Mouse (Mus musculus) megakaryocyte, embryonic 14.5 days (primary cell): ENCODE data around the gene Dpp4. TPM values are rescaled to one million over a fixed set of nuclear protein-coding genes. Genes with fewer than 3 reads are reported as not detected.

Source experiments
- H3K27me3 ChIP-seq: replicated peaks from 2 replicates; pipeline ENCODE3; 2012; ENCODE audit warnings: inconsistent platforms
- H3K36me3 ChIP-seq: replicated peaks from 2 replicates; pipeline ENCODE3; 2012; ENCODE audit warnings: low read length, inconsistent platforms, mixed read lengths
- H3K4me1 ChIP-seq: 2 replicates; pipeline ENCODE4 v1.6.1; 2012; ENCODE audit warnings: inconsistent platforms
- H3K4me3 ChIP-seq: replicated peaks from 2 replicates; pipeline ENCODE3; 2012; ENCODE audit warnings: moderate library complexity, mild to moderate bottlenecking, inconsistent platforms
- H3K9me3 ChIP-seq: 2 replicates; pipeline ENCODE4 v1.6.1; 2012; ENCODE audit warnings: inconsistent platforms
- FLI1 ChIP-seq: IDR thresholded peaks from 2 replicates; pipeline ENCODE4 v1.6.1; 2012; ENCODE audit warnings: low read length, inconsistent platforms, mixed read lengths
- GATA1 ChIP-seq: IDR thresholded peaks from 3 replicates; pipeline ENCODE4 v1.6.1; 2012; ENCODE audit warnings: mixed read lengths, low read length, inconsistent platforms, borderline replicate concordance
- polyA plus RNA-seq: library from polyadenylated mRNA; stranded (reverse); fragments of >175 nt; gene quantifications from 2 replicates; pipeline ENCODE4 v1.2.3, GENCODE M21; 2012; ENCODE audit warnings: low replicate concordance; ENCODE audit not compliant: insufficient read depth

Dpp4 gene
- polyA plus RNA-seq, 1 experiment: not detected

DNA sequence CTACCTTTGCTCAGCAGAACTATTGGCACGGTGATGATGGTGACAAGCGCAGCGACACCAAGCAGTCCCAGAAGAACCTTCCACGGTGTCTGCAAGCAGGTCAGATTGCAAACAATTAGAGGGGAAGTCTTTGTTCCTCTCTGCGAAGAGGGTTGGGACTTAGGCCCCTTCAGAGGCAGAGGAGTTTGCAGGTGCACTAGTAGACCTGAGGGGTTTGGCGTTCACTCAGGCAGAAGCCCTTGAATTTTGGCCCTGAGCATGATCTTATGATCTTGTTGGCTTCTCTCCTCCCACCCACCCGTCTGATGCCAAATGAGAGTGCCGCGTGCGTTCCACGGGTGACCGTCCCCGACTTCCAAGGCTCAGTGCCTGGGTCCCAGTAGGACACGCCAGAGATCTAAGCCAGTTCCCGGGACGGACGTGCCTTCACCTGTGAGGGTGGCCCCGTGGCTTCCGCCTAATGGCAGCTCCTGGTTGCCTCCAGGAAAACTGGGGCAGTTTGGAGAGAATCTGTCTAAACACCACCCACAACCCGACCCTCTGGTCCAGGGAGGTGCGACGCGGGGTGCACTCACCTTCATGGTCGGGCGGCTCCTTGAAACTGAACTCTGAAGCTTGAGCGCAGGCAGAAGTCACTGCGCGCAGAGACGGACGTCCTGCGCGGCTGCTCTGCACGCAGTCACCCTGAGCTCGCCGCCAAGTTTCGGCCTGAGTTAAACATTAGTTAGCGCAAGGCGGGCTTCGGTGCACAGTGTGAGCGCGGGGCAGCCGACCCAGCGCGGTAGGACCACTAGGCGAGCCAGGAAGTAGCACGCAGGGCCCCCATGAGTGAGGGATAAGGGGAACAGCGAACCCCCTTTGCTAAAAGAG, 585 bp downstream of the Dpp4 start:
- Histone ChIP-seq H3K4me1 (peaks cover 15% of the 10 kb centered on the region), H3K9me3 (peaks cover 4% of the 10 kb centered on the region; the same call in 1 of the 2 replicates), H3K27me3 (peaks cover 10% of the 10 kb centered on the region), H3K4me3 (peak overlapping the region; percentile 85), H3K36me3 (no peaks in the 10 kb centered on the region)
- TF ChIP-seq GATA1: no peak
- TF ChIP-seq FLI1: no peak

DNA sequence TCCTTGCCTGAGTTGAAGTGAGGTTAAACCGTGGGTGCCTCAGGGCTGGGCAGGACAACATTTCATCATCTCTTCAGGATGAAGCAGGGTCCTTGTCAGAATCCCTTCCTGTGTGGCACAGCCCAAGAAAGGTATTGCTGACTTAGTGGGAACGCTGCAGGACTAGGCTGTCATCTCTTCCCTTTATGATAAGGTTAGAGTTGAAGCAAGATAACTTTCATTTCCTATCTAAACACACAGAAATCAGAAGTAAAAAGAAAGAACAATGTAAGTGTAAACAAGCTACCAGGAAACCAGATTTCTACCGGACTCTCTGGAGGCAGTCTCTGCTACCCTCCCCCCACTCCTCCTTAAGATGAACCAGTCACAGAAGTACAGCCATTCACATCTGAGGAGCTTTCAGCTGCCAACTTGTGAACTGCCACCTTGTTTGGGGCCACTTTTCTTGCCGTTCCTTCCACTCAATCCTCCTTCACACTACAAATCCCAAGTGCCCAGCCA, 3.3 kb downstream of the Dpp4 start:
- peak overlapping the region; percentile 1 for H3K4me3 ChIP-seq
- H3K27me3 ChIP-seq: peaks cover 10% of the 10 kb centered on the region
- peaks cover 4% of the 10 kb centered on the region; the same call in 1 of the 2 replicates for H3K9me3 ChIP-seq
- H3K36me3 ChIP-seq: no peaks in the 10 kb centered on the region
- H3K4me1 ChIP-seq: peaks cover 15% of the 10 kb centered on the region
- TF ChIP-seq FLI1: no peak
- TF ChIP-seq GATA1: no peak

DNA sequence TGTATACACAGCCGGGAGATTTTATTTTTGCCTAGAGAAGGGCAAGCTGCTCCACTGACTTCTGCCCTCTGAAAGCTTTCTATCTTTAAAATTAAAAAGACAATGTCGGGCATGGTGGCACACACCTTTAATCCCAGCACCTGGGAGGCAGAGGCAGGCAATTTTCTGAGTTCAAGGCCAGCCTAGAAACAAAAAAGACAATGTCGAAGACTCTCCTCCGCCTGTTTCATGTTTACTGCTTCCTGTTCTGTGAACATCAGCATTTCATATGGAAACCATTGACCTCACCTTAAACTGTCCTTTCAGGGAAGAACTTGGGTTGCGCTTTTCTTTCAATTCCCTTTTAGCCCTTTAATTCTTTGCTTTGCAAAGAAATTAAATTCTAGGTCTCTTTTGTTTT, 3.8 kb downstream of the Dpp4 start:
- TF ChIP-seq GATA1 (no peak), FLI1 (no peak)
- Histone ChIP-seq H3K36me3 (no peaks in the 10 kb centered on the region), H3K9me3 (peaks cover 4% of the 10 kb centered on the region; the same call in 1 of the 2 replicates), H3K27me3 (peaks cover 10% of the 10 kb centered on the region), H3K4me1 (peaks cover 15% of the 10 kb centered on the region), H3K4me3 (no peak overlapping the region)

DNA sequence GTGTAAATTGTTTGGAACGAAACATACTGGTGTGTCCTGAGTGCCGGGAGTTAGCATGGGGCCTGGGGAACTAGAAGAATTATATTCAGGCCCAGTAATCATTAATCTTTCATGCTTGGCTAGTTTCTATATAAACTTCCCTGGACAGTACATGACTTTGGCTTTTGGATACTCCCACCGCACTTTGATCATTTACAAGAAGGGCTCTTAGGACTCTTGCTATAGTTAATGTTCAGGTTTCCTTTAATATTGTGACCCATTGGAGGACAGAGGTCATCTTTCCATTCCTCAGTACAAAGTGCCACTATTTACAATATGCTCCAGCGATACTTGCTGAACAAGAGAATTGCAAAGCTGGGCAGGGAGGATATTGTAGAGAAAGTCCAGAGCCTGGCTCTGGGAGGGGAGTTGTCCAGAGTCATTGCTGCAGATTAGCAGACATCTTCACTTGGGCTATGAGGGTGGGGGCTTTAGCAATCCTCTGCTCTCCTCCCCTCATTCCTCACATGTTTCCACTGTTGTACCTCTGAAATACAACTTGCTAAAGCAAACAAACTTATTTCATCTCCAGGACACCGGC, 8.4 kb downstream of the Dpp4 start:
- Histone ChIP-seq H3K4me1 (peaks cover 2% of the 10 kb centered on the region; the same call in 1 of the 2 replicates), H3K4me3 (no peak overlapping the region), H3K27me3 (no peaks in the 10 kb centered on the region), H3K9me3 (no peaks in the 10 kb centered on the region), H3K36me3 (no peaks in the 10 kb centered on the region)
- TF ChIP-seq FLI1 (no peak), GATA1 (no peak)

DNA sequence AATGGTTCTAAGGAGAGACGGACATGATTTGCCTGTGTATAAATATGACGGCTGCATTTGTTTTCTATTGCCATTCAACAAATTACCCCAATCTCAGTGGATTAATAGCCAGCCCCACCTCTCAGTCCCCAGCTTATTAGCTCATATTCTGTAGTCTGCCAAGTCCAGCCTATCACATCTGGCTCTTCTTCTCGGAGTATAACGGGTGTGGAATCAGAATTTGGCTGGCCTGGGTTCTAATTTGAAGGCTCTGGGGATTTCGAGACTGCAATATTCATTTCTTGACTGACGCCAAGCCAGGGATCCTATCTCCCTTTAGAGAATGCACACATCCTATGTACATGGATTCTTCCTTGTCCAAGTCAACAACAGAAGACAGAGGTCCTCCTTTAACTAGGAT, 11.0 kb downstream of the Dpp4 start:
- H3K4me1 ChIP-seq: no peaks in the 10 kb centered on the region; the same call in 1 of the 2 replicates
- no peaks in the 10 kb centered on the region for H3K9me3 ChIP-seq
- no peak overlapping the region for H3K4me3 ChIP-seq
- H3K27me3 ChIP-seq: no peaks in the 10 kb centered on the region
- no peaks in the 10 kb centered on the region for H3K36me3 ChIP-seq
- no peak for TF ChIP-seq GATA1
- TF ChIP-seq FLI1: no peak

DNA sequence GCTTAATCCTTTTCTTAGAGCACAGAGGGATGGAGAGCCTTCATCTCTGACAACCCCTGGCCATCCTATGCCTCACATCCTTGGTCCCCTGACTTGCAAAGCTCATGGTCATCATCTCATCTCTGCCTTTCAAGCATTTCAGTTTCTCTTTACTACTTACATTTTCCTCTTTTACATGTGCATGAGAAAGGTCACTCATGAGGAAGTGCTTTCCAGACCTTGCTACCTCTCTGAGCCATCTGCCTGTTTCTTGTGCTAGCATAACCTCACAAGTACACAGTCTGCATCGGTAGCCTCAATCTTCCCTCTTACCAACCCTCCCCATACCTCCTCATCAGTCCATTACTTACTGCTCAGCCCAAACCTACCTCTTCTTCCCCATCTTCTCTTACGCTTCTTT, 12.2 kb downstream of the Dpp4 start:
- Histone ChIP-seq H3K27me3 (no peaks in the 10 kb centered on the region), H3K4me1 (no peaks in the 10 kb centered on the region; the same call in 1 of the 2 replicates), H3K9me3 (no peaks in the 10 kb centered on the region), H3K4me3 (no peak overlapping the region), H3K36me3 (no peaks in the 10 kb centered on the region)
- TF ChIP-seq FLI1 (no peak), GATA1 (no peak)

DNA sequence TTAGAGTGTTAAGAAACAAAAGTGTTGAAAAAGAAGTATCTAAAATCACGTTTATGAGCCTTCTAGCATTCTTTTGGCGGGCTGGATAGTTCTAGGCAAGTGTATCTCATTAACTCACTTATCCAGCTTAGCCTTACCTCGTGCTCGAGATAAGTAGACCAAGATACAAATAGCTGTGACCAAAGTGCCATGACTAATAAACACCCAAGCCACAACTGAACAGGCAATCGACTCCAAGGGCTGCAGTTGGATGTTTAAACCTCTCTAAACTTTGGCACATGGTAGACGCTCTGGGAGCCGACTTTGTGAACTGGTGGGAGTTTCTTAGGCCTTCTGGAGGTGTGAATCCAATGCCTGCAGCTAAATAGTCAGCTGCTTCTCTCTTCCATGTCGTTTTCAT, 12.7 kb downstream of the Dpp4 start:
- TF ChIP-seq FLI1 (no peak), GATA1 (no peak)
- no peaks in the 10 kb centered on the region; the same call in 1 of the 2 replicates for H3K4me1 ChIP-seq
- H3K4me3 ChIP-seq: no peak overlapping the region
- no peaks in the 10 kb centered on the region for H3K36me3 ChIP-seq
- no peaks in the 10 kb centered on the region for H3K27me3 ChIP-seq
- no peaks in the 10 kb centered on the region for H3K9me3 ChIP-seq

DNA sequence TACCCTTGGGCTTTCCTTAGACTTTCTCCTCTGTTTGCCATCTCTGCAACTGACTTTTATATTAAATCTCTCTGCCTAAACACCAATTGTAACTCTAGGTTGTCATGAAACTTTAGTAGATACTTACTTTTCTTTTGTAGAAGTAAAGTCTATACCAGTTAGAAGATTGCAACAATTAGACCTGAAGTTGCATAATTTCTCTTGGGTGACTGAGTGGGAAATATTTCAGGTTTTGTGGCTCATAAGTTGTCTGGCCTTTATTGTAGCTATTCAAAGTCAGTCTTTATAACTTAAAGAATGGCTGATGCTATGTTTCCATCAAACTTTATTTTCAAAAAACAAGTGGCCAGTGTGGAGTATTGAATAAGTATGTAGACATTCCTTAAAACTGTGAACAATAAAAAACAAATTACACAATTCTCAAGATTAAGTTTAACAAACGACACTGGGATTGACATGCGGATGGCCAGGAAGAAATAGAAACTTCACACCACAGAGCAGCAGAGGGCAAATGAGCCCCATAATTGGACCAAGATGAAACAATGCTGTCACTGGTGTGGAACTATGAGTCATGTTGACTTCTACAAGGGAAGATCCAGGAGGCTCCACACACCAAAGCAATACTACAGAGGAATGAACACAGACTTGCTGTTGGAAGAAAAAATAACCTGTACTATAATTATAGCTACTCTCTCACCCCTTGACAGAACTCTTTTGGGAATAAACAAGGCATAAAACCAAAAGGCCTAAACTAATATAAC, 13.7 kb downstream of the Dpp4 start:
- Histone ChIP-seq H3K36me3 (no peaks in the 10 kb centered on the region), H3K4me3 (no peak overlapping the region), H3K4me1 (no peaks in the 10 kb centered on the region; the same call in 1 of the 2 replicates), H3K9me3 (no peaks in the 10 kb centered on the region), H3K27me3 (no peaks in the 10 kb centered on the region)
- TF ChIP-seq FLI1 (no peak), GATA1 (no peak)

DNA sequence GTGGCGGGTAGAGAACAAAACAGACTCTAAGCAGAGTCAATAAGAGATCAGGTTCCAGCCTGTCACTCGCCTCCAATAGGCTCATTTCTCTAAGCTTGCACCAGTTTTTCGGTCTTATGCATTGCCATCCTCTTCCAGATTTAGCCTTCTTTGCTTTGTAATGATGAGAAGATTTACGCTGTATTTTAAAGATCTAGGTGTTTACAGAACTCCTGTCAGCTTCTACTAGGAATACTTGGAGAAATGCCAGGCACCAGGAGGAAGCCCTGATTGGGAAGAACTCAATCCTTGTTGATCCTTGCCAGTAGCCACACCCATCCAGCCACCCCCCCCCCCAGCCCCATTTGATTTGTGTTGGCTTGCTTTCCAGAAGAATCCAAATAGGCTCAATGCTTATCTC, 14.4 kb downstream of the Dpp4 start:
- no peaks in the 10 kb centered on the region; the same call in 1 of the 2 replicates for H3K4me1 ChIP-seq

DNA sequence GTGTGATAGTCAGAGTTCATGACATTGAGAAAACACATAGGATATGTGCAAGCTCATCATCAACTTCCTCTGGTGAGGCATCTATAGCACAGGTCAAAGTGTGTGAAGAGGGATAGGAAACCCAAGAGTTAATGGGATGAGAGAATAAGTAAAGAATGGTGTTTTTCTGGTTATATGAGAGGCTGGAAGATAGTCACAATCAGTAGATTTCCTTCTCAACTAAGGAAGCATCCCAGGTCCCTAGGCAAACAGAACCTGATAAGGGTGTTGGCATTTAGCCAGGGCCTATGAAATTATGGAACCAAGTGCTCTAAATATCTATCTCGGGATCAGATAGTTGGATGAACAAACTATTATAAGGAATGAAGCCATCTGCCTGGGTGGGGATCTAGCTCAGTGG, 15.2 kb downstream of the Dpp4 start:
- no peaks in the 10 kb centered on the region for H3K36me3 ChIP-seq
- peaks cover 4% of the 10 kb centered on the region; the same call in 1 of the 2 replicates for H3K4me1 ChIP-seq
- TF ChIP-seq FLI1 (no peak), GATA1 (no peak)
- H3K27me3 ChIP-seq: no peaks in the 10 kb centered on the region
- H3K4me3 ChIP-seq: no peak overlapping the region
- no peaks in the 10 kb centered on the region for H3K9me3 ChIP-seq

More for the DNA sequence above, 14.4 kb downstream of the Dpp4 start:
- H3K4me3 ChIP-seq: no peak overlapping the region
- TF ChIP-seq FLI1: no peak
- TF ChIP-seq GATA1: no peak
- no peaks in the 10 kb centered on the region for H3K9me3 ChIP-seq
- no peaks in the 10 kb centered on the region for H3K27me3 ChIP-seq
- H3K36me3 ChIP-seq: no peaks in the 10 kb centered on the region
